Mouse (Mus musculus) retina, embryonic 14.5 days (tissue): ENCODE results near the gene Marcksl1.
"Not testable (repeated sequence)": the region's sequence is repeated elsewhere in the genome, so short reads cannot be mapped to it uniquely, and the experiment has no call there.

Source experiments
- DNase-seq: peaks from one replicate; pipeline ENCODE4 v3.0.0-alpha.2; 2015; ENCODE audit warnings: low spot score

The Marcksl1 gene

DNA sequence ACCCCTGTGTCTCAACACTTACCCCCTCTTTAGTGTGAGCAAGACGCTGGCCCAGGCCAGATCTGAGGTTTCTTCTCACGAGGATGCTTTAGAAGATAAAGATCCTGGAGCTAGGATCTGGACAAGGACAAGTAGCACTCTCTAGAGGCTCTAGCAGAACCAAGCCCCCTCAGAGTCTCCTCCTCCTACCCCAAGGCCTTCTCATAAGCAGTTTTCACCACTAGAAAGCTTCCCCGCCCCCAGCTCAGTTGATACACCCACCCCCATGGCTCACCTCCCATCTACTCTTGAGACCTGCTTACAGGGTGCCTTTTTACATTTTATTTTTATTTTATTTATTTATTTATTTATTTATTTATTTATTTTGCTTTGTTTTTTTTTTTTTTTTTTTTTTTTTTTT lies 3.7 kb upstream of the Marcksl1 start:
- no peak for DNase-seq

GRCm38 (mm10) chr4:129510723-129511412 lies 2.5 kb upstream of the Marcksl1 start:
- DNase-seq = no peak

DNA sequence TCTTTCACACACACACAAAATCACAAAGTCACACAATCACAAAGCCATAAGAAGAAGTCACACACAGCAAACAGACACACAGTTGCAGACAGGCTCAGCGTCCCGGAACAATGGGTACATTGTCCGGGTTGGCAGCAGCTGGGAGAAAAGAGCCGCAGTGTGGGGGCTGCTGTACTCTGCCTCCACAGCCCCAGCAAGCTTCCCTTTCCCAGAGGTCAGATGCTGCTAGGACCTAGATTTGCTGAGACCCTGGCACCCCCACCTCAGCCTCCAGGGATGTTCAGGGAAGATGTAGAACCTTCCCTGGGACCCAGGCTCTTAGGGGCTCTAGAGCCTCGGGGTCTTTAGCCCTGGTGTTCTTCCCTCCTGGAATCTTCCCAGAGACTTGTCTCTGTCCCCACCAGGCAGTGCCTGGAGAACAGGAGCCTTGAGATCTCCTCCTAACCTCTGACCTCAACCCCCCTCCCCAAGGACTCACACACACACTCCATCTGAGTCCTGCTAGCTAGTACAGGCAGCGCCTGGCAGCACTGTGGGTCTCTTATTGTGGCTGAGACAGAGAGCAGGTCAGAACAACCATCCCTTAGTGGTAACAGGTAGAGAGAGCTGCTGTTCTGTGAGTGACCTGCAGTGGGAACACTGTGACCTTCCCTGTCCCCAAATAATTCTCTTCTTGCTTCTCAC lies 1.8 kb upstream of the Marcksl1 start:
- no peak for DNase-seq

DNA sequence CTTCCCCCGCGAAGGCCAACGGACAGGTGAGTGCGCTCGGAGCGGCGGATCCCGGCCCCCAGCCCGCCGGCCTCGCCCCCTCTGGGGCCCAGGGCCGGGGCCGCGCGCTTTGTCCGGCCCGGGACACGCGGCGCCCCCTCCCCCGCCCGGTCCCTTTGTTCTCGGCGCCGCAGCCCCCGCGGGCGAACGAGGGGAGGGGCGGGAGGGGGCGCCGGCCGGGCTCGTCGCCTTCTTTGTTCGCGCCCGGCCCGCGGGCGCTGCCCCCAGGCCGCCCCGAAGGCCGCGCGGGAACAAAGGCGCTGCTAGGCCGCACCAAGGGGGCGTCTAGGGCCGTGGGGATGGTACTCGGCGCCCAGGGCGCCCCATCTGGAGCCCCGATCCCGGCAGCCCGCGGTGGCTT lies 510 bp downstream of the Marcksl1 start:
- DNase-seq = peak; percentile 52

DNA sequence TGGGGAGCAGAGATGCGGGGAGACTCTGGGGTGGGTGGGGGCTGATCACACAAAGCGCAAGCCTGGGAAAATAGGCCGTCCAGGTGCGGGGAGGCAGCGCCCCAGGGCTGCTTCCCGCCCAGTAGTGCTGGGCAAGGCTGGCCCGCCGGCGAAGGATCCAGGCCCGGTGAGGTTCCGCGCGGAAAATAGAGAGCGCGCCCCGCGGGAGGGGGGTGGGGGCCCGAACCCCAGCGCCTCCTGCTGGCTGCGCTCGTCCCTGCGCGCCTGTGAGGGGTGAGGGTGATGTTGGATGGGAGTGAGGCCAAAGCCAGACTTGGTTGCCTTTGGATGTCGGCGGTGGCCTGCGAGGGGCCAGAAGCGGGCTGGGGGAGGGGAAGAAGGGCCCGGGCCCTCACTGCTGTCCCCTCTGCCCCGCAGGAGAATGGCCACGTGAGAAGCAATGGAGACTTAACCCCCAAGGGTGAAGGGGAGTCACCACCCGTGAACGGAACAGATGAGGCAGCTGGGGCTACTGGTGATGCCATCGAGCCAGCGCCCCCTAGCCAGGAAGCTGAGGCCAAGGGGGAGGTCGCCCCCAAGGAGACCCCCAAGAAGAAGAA lies 1.0 kb downstream of the Marcksl1 start:
- peak; percentile 80 for DNase-seq

GRCm38 (mm10) chr4:129516925-129517324 lies 3.5 kb downstream of the Marcksl1 start:
- DNase-seq = no peak

- DNase-seq = no peak
These were observed 5.1 kb downstream of the Marcksl1 start for GRCm38 (mm10) chr4:129518519-129518918.

- DNase-seq = no peak
These were observed 12.0 kb downstream of the Marcksl1 start for GRCm38 (mm10) chr4:129525338-129525737.

DNA sequence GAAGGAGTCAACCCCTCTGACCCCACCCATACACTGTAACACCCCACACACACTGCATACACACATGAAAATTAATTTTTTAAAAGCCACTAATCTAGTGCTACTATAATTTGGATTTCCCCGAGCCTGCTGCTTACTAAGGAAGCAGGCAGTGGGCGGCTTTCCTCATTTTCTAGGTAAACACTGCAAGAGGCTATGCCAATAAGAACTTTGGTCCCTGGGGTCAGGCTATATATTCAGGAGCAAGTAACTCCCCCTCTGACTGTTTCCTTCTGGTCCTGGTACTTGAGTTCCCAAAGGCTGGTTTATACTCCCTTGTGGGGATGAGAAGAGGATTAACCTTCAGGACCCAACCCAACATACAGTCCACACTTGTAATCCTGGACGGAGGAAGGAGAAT lies 12.5 kb downstream of the Marcksl1 start:
- DNase-seq = no peak

GRCm38 (mm10) chr4:129528901-129529300 lies 15.5 kb downstream of the Marcksl1 start:
- not testable (repeated sequence) for DNase-seq

DNA sequence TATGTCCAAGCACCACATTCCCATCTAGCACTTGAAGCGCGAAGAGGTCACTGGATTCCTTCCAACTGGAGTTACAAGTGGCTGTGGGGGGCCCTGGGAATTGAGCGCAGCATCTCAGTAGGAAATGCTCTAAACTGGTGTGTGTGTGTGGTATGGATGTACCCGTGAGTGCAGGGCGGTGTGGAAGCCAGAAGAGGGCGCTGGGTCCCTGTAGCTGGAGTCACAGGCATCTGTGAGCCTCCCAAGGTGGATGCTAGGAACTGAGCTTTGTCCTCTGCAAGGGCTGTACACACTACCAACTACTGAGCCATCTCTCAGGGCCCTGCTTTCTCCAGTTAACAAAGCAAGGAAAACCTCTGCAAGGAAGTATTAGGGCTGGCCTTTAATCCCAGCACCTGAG lies 26.6 kb downstream of the Marcksl1 start:
- no peak for DNase-seq

DNA sequence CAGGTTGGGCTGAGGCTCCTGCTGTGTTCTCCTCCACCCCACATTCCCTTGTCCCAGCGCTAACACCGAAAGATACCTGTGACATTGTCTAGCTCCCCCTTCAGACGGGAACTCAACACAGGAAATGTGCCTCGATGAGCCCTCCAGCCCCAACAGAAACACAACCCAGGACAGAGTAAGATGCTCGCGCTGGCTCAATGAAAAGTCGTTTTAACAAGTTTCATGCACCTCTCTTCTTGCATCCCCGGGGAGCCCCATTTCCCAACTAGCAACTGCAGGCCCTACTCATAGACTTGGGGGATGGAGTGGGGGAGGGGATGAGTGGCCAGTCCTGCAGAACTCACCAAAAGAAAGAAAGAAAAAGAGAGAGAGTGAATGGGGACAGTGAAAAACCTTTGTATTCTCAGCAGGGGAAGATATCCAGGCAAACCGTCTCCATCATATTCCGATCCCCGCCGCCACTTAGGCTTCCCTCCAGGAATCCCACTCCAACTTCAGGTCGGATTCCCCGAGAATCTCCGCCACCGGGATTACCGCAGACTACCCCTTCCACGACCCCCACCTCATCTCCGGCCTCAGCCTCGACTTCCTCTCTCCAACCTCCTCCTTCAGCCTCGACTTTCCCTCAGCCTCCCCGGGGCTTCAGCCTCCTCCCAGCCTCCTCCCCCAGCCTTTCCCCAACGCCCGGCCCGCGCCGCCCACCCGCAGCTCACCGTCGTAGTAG lies 28.6 kb downstream of the Marcksl1 start:
- DNase-seq = peak; percentile 42

GRCm38 (mm10) chr4:129542592-129543141 lies 29.3 kb downstream of the Marcksl1 start, which contains the start of gene Hdac1:
Gene Hdac1, minus strand, starts transcription at chr4:129542713.
- peak; percentile 99 for DNase-seq

GRCm38 (mm10) chr4:129544106-129544505 lies 30.7 kb downstream of the Marcksl1 start:
- no peak for DNase-seq

DNA sequence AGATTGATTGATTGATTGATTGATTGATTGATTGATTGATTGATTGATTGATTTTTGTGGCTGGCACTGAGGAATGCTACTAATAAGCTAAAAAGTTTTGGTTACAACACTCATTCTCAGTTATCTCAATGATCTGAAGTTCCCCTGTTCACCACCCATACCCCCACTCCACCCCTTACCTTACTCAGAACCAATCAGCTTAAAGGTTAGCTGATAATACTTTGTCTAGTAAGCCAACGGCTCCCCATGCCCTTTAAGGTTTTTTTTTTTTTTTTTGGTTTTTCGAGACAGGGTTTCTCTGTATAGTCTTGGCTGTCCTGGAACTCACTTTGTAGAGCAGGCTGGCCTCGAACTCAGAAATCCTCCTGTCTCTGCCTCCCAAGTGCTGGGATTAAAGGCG lies 34.2 kb downstream of the Marcksl1 start:
- not testable (repeated sequence) for DNase-seq

- DNase-seq = peak; percentile 51
These were observed 35.9 kb downstream of the Marcksl1 start for GRCm38 (mm10) chr4:129549306-129549705.

GRCm38 (mm10) chr4:129550295-129550694 lies 36.9 kb downstream of the Marcksl1 start:
- no peak for DNase-seq

DNA sequence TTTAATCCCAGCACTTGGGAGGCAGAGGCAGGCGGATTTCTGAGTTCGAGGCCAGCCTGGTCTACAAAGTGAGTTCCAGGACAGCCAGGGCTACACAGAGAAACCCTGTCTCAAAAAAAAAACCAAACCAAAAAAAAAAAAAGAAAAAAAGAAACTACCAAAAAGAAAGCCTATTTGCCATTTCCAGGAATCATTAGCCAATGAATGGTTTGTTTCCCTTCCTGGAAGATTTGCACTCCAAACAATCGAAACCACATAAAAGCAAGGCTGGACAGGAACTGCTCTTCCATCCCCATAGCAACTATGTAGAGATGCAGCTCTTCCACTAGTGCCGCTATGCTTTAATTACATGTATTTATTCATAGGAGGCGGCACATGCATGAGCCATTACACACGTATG lies 41.1 kb downstream of the Marcksl1 start:
- not testable (repeated sequence) for DNase-seq

DNA sequence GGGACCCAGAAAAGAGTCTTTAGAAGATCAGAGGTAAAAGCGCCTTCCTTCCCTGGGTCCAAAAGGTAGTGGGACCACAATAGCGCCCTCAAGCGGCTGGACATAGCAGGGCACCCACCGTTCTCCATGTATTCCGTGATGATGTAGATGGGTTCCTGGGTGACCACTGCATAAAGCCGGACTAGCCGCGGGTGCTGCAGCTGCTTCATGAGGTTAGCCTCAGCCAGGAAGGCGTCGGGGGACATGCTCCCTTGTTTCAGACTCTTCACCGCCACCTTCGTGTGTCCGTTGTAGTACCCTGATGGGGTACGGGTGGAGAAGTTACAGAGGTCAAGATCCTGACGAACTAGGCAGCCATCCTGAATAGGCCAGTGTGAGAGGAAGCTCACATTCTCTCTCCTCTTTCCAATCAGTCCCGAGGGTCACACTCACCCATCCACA lies 42.1 kb downstream of the Marcksl1 start:
- peak; percentile 79 for DNase-seq

GRCm38 (mm10) chr4:129555862-129556531 lies 42.6 kb downstream of the Marcksl1 start:
- DNase-seq = no peak

DNA sequence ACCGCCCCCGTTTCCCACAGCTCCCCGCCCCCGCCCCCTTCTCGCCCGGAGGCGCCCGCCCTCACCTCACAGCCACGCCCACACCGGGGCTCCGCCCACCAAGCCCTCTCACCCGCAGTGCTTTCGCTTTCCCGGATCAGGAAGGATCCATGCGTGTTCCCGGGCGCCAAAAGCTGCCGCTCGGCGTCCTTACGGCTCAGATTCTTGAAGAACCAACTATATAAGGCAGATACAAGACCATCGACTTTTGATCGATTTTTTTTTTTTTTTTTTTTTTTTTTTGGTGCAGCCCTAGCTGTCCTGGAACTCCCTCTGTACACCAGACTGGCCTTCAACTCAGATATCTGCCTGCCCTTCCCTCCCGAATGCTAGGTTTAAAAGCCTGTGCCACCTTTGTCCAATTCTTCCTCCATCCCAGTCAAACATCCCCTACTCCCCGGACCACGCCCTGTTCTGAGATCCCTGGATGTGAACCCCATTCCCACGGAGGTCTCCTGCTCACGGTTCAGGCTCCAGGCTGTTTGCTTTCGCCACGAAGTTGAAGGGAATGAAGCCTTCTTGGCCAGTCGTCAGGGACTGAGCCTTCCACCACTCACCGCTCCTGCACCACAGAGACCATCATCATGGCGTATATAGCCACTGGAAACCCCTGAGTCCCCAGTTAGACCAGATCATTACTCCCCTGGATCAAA lies 43.3 kb downstream of the Marcksl1 start:
- peak; percentile 94 for DNase-seq
